Mouse (Mus musculus) heart, postnatal 10 days (tissue): Measurements from ENCODE around the gene Col1a2. TPM values are rescaled to one million over a fixed set of nuclear protein-coding genes. Genes with fewer than 3 reads are reported as not detected.
A peak's percentile ranks its signal among the peaks of the same experiment; 100 is the strongest.

Source experiments
- DNase-seq, 2 experiments: peaks; one replicate each; pipeline ENCODE4 v3.0.0; 2021
- intact Hi-C: fragments of 180-260 bp; cut with DNase I; formaldehyde crosslinking; loops from one replicate; pipeline ENCODE4 v1.15.1; 2025
- total RNA-seq, 2 experiments: library from RNA; stranded (reverse); gene quantifications; 2 replicates each; pipeline ENCODE4 v1.2.3; 2021

Gene Col1a2
- total RNA-seq = 100 to 1,000 TPM; 594 to 659 TPM

GRCm38 (mm10) chr6:4504603-4505131 is at the start of gene Col1a2:
Gene Col1a2 (plus strand): TSS chr6:4504814.
- intact Hi-C loops = loop anchor here (10.0 kb wide), 1 partner anchor 590 kb away; no protein-coding TSS in a partner anchor
- no peak for DNase-seq

GRCm38 (mm10) chr6:4455518-4455917 is 49.1 kb upstream of the Col1a2 start:
- no peak for DNase-seq
- intact Hi-C loops = loop anchor here (5.0 kb wide), 1 partner anchor 38 kb away; no protein-coding TSS in a partner anchor

- intact Hi-C loops = loop anchor here (5.0 kb wide), 1 partner anchor 39 kb away; no protein-coding TSS in a partner anchor
- peak; percentile 29 to 44 for DNase-seq
These were observed 48.5 kb upstream of the Col1a2 start for GRCm38 (mm10) chr6:4455961-4456617.

GRCm38 (mm10) chr6:4456691-4457447 is 47.7 kb upstream of the Col1a2 start:
- peak; percentile 36 to 46 for DNase-seq
- intact Hi-C loops = loop anchor here (5.0 kb wide), 1 partner anchor 40 kb away; no protein-coding TSS in a partner anchor

GRCm38 (mm10) chr6:4457555-4457996 is 47.0 kb upstream of the Col1a2 start:
- intact Hi-C loops = loop anchor here (5.0 kb wide), 1 partner anchor 40 kb away; no protein-coding TSS in a partner anchor
- DNase-seq = peak; percentile 75 to 78

- intact Hi-C loops = no loop called here
- DNase-seq = no peak
These were observed 39.3 kb upstream of the Col1a2 start for GRCm38 (mm10) chr6:4465320-4465719.

GRCm38 (mm10) chr6:4483577-4483936 is 21.1 kb upstream of the Col1a2 start:
- intact Hi-C loops = loop anchor here (10.0 kb wide), 1 partner anchor 479 kb away; the partner anchor contains the start of gene Gng11
- no peak for DNase-seq

GRCm38 (mm10) chr6:4483937-4484601 is 20.5 kb upstream of the Col1a2 start:
- DNase-seq = peak; percentile 59
- intact Hi-C loops = loop anchor here (10.0 kb wide), 1 partner anchor 479 kb away; the partner anchor contains the start of gene Gng11

GRCm38 (mm10) chr6:4488349-4488748 is 16.3 kb upstream of the Col1a2 start:
- DNase-seq = peak; percentile 82 to 83
- intact Hi-C loops = loop anchor here (10.0 kb wide), 1 partner anchor 484 kb away; the partner anchor contains the start of gene Gng11

- intact Hi-C loops = loop anchor here (10.0 kb wide), 1 partner anchor 484 kb away; the partner anchor contains the start of gene Gng11
- no peak for DNase-seq
These were observed 15.6 kb upstream of the Col1a2 start for GRCm38 (mm10) chr6:4488966-4489365.

- intact Hi-C loops = loop anchor here (10.0 kb wide), 1 partner anchor 485 kb away; the partner anchor contains the start of gene Gng11
- peak; percentile 80 for DNase-seq
These were observed 15.0 kb upstream of the Col1a2 start for GRCm38 (mm10) chr6:4489366-4490245.

GRCm38 (mm10) chr6:4493666-4494065 is 10.9 kb upstream of the Col1a2 start:
- DNase-seq = no peak
- intact Hi-C loops = no loop called here

GRCm38 (mm10) chr6:4496428-4496827 is 8.2 kb upstream of the Col1a2 start:
- intact Hi-C loops = no loop called here
- DNase-seq = no peak

- intact Hi-C loops = loop anchor here (10.0 kb wide), 1 partner anchor 588 kb away; no protein-coding TSS in a partner anchor
- peak; percentile 52 to 58 for DNase-seq
These were observed 1.5 kb upstream of the Col1a2 start for GRCm38 (mm10) chr6:4503106-4503505.

GRCm38 (mm10) chr6:4505158-4505997 is 764 bp downstream of the Col1a2 start:
- intact Hi-C loops = loop anchor here (10.0 kb wide), 1 partner anchor 591 kb away; no protein-coding TSS in a partner anchor
- peak; percentile 79 to 80 for DNase-seq

- intact Hi-C loops = loop anchor here (2.0 to 10.0 kb wide), 2 partner anchors 89 to 591 kb away; no protein-coding TSS in a partner anchor
- peak in 1 of 2 experiments; percentile 64 for DNase-seq
These were observed 1.5 kb downstream of the Col1a2 start for GRCm38 (mm10) chr6:4506106-4506505.

- intact Hi-C loops = loop anchor here (2.0 to 10.0 kb wide), 2 partner anchors 90 to 592 kb away; no protein-coding TSS in a partner anchor
These were observed 2.2 kb downstream of the Col1a2 start for GRCm38 (mm10) chr6:4506791-4507190.

GRCm38 (mm10) chr6:4507323-4507722 is 2.7 kb downstream of the Col1a2 start:
- intact Hi-C loops = loop anchor here (2.0 to 10.0 kb wide), 2 partner anchors 91 to 593 kb away; no protein-coding TSS in a partner anchor
- DNase-seq = no peak

More at GRCm38 (mm10) chr6:4506791-4507190, 2.2 kb downstream of the Col1a2 start:
- DNase-seq = no peak
